Comparison of ENCODE assay signal across 8 mouse cellular contexts in the genomic region with DNA sequence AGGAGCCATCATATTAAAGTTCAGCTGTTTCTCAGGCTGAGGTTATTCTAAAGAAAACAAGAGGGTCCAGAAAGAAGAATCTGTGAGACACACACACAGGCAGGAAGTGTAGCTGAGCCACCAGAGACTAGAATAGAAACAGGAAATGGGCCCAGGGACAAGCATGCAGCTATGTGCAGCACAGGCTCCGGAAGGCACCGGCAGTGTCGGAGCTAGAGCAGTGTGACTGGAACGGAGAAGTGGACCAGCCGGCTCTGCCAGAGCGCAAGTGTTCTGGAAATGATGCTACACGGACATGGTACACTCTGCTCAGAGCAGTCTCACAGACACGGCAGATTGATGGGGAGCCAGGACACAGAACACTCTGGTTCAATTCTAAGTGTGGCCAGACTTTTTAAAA. TPM values are rescaled to one million over a fixed set of nuclear protein-coding genes. Genes with fewer than 3 reads are reported as not detected.
DNase-seq lines count a peak whose midpoint lies in the region; ATAC-seq and TF ChIP-seq lines count a peak whose summit lies in the region.

No protein-coding gene starts in this region.

- TF ChIP-seq CTCF in spleen, adult 2 months (IDR thresholded peaks at IDR 0.05; ENCODE audit: extremely low read depth, insufficient read depth, insufficient read length, insufficient replicate concordance): no peak

- peak; percentile 94 for ATAC-seq in CD4-positive, CD25-positive, alpha-beta regulatory T cell, adult 4 months
- ATAC-seq in activated CD4-positive, CD25-positive, alpha-beta regulatory T cell, adult 4 months: peak; percentile 94
- ATAC-seq in embryonic facial prominence, embryonic 11.5 days (replicated peaks; ENCODE audit: insufficient number of reproducible peaks, low FRiP score, low TSS enrichment, low read depth): no peak
- ATAC-seq in heart, embryonic 16.5 days (replicated peaks; ENCODE audit: extremely low read depth, insufficient read depth, low FRiP score): peak; percentile 92
- ATAC-seq in lung, embryonic 15.5 days (ENCODE audit: borderline replicate concordance, extremely low read depth, low FRiP score, low TSS enrichment): peak; percentile 71
- ATAC-seq in erythroid progenitor cell, adult 5-6 weeks (replicated peaks; ENCODE audit: low FRiP score, poor library complexity, severe bottlenecking): no peak

- no peak overlapping the region for H3K4me2 ChIP-seq in embryonic facial prominence, embryonic 11.5 days (ENCODE audit: low read depth, low read length)
- H3K4me2 ChIP-seq in heart, embryonic 16.5 days (ENCODE audit: low read depth, low read length): peak overlapping the region; percentile 42
- H3K4me2 ChIP-seq in lung, embryonic 15.5 days: peak overlapping the region; percentile 28

- no peaks in the 10 kb centered on the region for H3K9me3 ChIP-seq in embryonic facial prominence, embryonic 11.5 days (replicated peaks; ENCODE audit: control insufficient read depth, low read length)
- H3K9me3 ChIP-seq in heart, embryonic 16.5 days (replicated peaks; ENCODE audit: control insufficient read depth, low read length): no peaks in the 10 kb centered on the region
- no peaks in the 10 kb centered on the region for H3K9me3 ChIP-seq in lung, embryonic 15.5 days

- no peaks in the 10 kb centered on the region for H3K27me3 ChIP-seq in embryonic facial prominence, embryonic 11.5 days (ENCODE audit: control insufficient read depth, insufficient read depth, low read length)
- H3K27me3 ChIP-seq in heart, embryonic 16.5 days (ENCODE audit: control insufficient read depth, insufficient read depth, low read length): no peaks in the 10 kb centered on the region
- no peaks in the 10 kb centered on the region for H3K27me3 ChIP-seq in lung, embryonic 15.5 days
- no peaks in the 10 kb centered on the region for H3K27me3 ChIP-seq in spleen, adult 2 months (ENCODE audit: control insufficient read depth, insufficient read depth, low read length)

- peak; percentile 30 for DNase-seq in embryonic facial prominence, embryonic 11.5 days (ENCODE audit: low spot score)
- peak; percentile 73 to 83 for DNase-seq in kidney, postnatal 4 days
- DNase-seq in spleen, adult 2 months (ENCODE audit: low read depth in 1 of 2, low spot score in 2 of 2): peak; percentile 72 to 87

- no peak overlapping the region for H3K27ac ChIP-seq in embryonic facial prominence, embryonic 11.5 days (replicated peaks; ENCODE audit: low read depth, low read length)
- peak overlapping the region; percentile 85 for H3K27ac ChIP-seq in heart, embryonic 16.5 days (ENCODE audit: low read length)
- H3K27ac ChIP-seq in lung, embryonic 15.5 days: peak overlapping the region; percentile 86
- H3K27ac ChIP-seq in spleen, adult 2 months (ENCODE audit: insufficient read depth, low read length): peak overlapping the region; percentile 94

- no peaks in the 10 kb centered on the region; the same call in 1 of the 2 replicates for H3K36me3 ChIP-seq in embryonic facial prominence, embryonic 11.5 days (replicated peaks; ENCODE audit: control insufficient read depth, insufficient read depth, low read depth, low read length)
- H3K36me3 ChIP-seq in heart, embryonic 16.5 days (ENCODE audit: control insufficient read depth, insufficient read depth): peaks cover 15% of the 10 kb centered on the region
- peaks cover 52% of the 10 kb centered on the region for H3K36me3 ChIP-seq in lung, embryonic 15.5 days
- peaks cover 8% of the 10 kb centered on the region; the same call in 1 of the 2 replicates for H3K36me3 ChIP-seq in spleen, adult 2 months (ENCODE audit: control insufficient read depth, insufficient read depth, low read length)

- no peak overlapping the region for H3K9ac ChIP-seq in embryonic facial prominence, embryonic 11.5 days (replicated peaks; ENCODE audit: low read length)
- H3K9ac ChIP-seq in heart, embryonic 16.5 days (ENCODE audit: low read length): peak overlapping the region; percentile 6; the same call in 1 of the 2 replicates
- no peak overlapping the region for H3K9ac ChIP-seq in lung, embryonic 15.5 days

- WGBS in embryonic facial prominence, embryonic 11.5 days: 44% methylated on average over 8 of the region's 8 CpGs
- WGBS in heart, embryonic 16.5 days: 2% methylated on average over 8 of the region's 8 CpGs
- 12% methylated on average over 8 of the region's 8 CpGs for WGBS in lung, embryonic 15.5 days
- 2% methylated on average over 8 of the region's 8 CpGs for WGBS in spleen, adult 2 months

- peak; percentile 59 for TF ChIP-seq POLR2A in spleen, adult 2 months (IDR thresholded peaks at IDR 0.05; ENCODE audit: low read depth, low read length)

- no peaks in the 10 kb centered on the region; the same call in 1 of the 2 replicates for H3K4me1 ChIP-seq in embryonic facial prominence, embryonic 11.5 days (ENCODE audit: control insufficient read depth, insufficient read depth, low read length)
- peaks cover 68% of the 10 kb centered on the region for H3K4me1 ChIP-seq in heart, embryonic 16.5 days (ENCODE audit: control insufficient read depth, insufficient read depth, low read length)
- H3K4me1 ChIP-seq in lung, embryonic 15.5 days: peaks cover 39% of the 10 kb centered on the region
- peaks cover 40% of the 10 kb centered on the region for H3K4me1 ChIP-seq in spleen, adult 2 months (ENCODE audit: control insufficient read depth, insufficient read depth, insufficient read length)

- H3K4me3 ChIP-seq in embryonic facial prominence, embryonic 11.5 days (ENCODE audit: low read depth, low read length): no peak overlapping the region
- no peak overlapping the region for H3K4me3 ChIP-seq in heart, embryonic 16.5 days (ENCODE audit: low read length)
- no peak overlapping the region for H3K4me3 ChIP-seq in lung, embryonic 15.5 days
- peak overlapping the region; percentile 10; the same call in 1 of the 2 replicates for H3K4me3 ChIP-seq in spleen, adult 2 months (ENCODE audit: extremely low read depth, insufficient read depth, insufficient read length)

RNA-seq across cellular contexts. Expression of gene Pigv, which starts 34.5 kb away (rescaled TPM):
- polyA plus RNA-seq in CD4-positive, CD25-positive, alpha-beta regulatory T cell, adult 4 months (2017; shearing (Covaris generic)): 10 to 100 TPM; 14.3 to 16.3 TPM
- polyA plus RNA-seq in activated CD4-positive, CD25-positive, alpha-beta regulatory T cell, adult 4 months (2017; shearing (Covaris generic)): 10 to 100 TPM; 10.6 to 11.9 TPM
- 9.3 and 9.9 TPM in 2 replicates for polyA plus RNA-seq in embryonic facial prominence, embryonic 11.5 days (2014; fragmentation: Nextera tagmentation; extraction: Ambion mirVana)
- 13.9 and 16.7 TPM in 2 replicates for polyA plus RNA-seq in heart, embryonic 16.5 days (2015; fragmentation: Nextera tagmentation; extraction: Ambion mirVana)
- polyA plus RNA-seq in lung, embryonic 15.5 days (2015; fragmentation: Nextera tagmentation; extraction: Ambion mirVana): 18.4 and 20.2 TPM in 2 replicates
- 14.5 and 16.0 TPM in 2 replicates for polyA plus RNA-seq in spleen, adult 2 months (2012; rRNA removed)
- total RNA-seq in erythroid progenitor cell, adult 5-6 weeks (2015; ENCODE audit: low replicate concordance): 1.3 and 4.0 TPM in 2 replicates
- 2.7 and 3.2 TPM in 2 replicates for total RNA-seq in erythroid progenitor cell, adult 5-6 weeks (2017; ENCODE audit: low replicate concordance)

RNA-seq across cellular contexts. Expression of gene Arid1a, which starts 49.6 kb away (rescaled TPM):
- 10 to 100 TPM; 74.4 to 76.7 TPM for polyA plus RNA-seq in CD4-positive, CD25-positive, alpha-beta regulatory T cell, adult 4 months (2017; shearing (Covaris generic))
- 10 to 100 TPM; 58.4 to 79.1 TPM for polyA plus RNA-seq in activated CD4-positive, CD25-positive, alpha-beta regulatory T cell, adult 4 months (2017; shearing (Covaris generic))
- 32.6 and 36.3 TPM in 2 replicates for polyA plus RNA-seq in embryonic facial prominence, embryonic 11.5 days (2014; fragmentation: Nextera tagmentation; extraction: Ambion mirVana)
- 18.8 and 20.0 TPM in 2 replicates for polyA plus RNA-seq in heart, embryonic 16.5 days (2015; fragmentation: Nextera tagmentation; extraction: Ambion mirVana)
- polyA plus RNA-seq in lung, embryonic 15.5 days (2015; fragmentation: Nextera tagmentation; extraction: Ambion mirVana): 26.9 and 29.4 TPM in 2 replicates
- polyA plus RNA-seq in spleen, adult 2 months (2012; rRNA removed): 142 and 150 TPM in 2 replicates
- 65.8 and 102 TPM in 2 replicates for total RNA-seq in erythroid progenitor cell, adult 5-6 weeks (2015; ENCODE audit: low replicate concordance)
- total RNA-seq in erythroid progenitor cell, adult 5-6 weeks (2017; ENCODE audit: low replicate concordance): 42.9 and 69.1 TPM in 2 replicates

RNA-seq across cellular contexts. Expression of gene Zdhhc18, which starts 57.0 kb away (rescaled TPM):
- 10 to 100 TPM; 20.2 to 22.3 TPM for polyA plus RNA-seq in CD4-positive, CD25-positive, alpha-beta regulatory T cell, adult 4 months (2017; shearing (Covaris generic))
- polyA plus RNA-seq in activated CD4-positive, CD25-positive, alpha-beta regulatory T cell, adult 4 months (2017; shearing (Covaris generic)): 10 to 100 TPM; 25.8 to 28.8 TPM
- 1.9 and 3.1 TPM in 2 replicates for polyA plus RNA-seq in embryonic facial prominence, embryonic 11.5 days (2014; fragmentation: Nextera tagmentation; extraction: Ambion mirVana)
- polyA plus RNA-seq in heart, embryonic 16.5 days (2015; fragmentation: Nextera tagmentation; extraction: Ambion mirVana): 1.8 and 2.2 TPM in 2 replicates
- polyA plus RNA-seq in lung, embryonic 15.5 days (2015; fragmentation: Nextera tagmentation; extraction: Ambion mirVana): 6.2 and 7.7 TPM in 2 replicates
- polyA plus RNA-seq in spleen, adult 2 months (2012; rRNA removed): 133 and 134 TPM in 2 replicates
- total RNA-seq in erythroid progenitor cell, adult 5-6 weeks (2015; ENCODE audit: low replicate concordance): 8.3 and 19.3 TPM in 2 replicates
- 3.9 and 11.2 TPM in 2 replicates for total RNA-seq in erythroid progenitor cell, adult 5-6 weeks (2017; ENCODE audit: low replicate concordance)

Comparison
In these comparisons a context has a peak if more than half of its experiments do, and no peak if none do; other contexts are left out.
1. ATAC-seq: peak in CD4-positive, CD25-positive, alpha-beta regulatory T cell, adult 4 months (single experiment), activated CD4-positive, CD25-positive, alpha-beta regulatory T cell, adult 4 months (single experiment), heart, embryonic 16.5 days (single experiment) and lung, embryonic 15.5 days (single experiment); none in embryonic facial prominence, embryonic 11.5 days (single experiment) and erythroid progenitor cell, adult 5-6 weeks (single experiment).
2. Peak in every context shown above with its lines, with median percentiles within 50 percentile points of each other: DNase-seq.